Mouse (Mus musculus): Measurements from ENCODE around the gene Mrpl57. TPM values are rescaled to one million over a fixed set of nuclear protein-coding genes. Genes with fewer than 3 reads are reported as not detected.

Gene Mrpl57
- polyA plus RNA-seq, 1 experiment from 2014 or later, result 230 TPM

DNA sequence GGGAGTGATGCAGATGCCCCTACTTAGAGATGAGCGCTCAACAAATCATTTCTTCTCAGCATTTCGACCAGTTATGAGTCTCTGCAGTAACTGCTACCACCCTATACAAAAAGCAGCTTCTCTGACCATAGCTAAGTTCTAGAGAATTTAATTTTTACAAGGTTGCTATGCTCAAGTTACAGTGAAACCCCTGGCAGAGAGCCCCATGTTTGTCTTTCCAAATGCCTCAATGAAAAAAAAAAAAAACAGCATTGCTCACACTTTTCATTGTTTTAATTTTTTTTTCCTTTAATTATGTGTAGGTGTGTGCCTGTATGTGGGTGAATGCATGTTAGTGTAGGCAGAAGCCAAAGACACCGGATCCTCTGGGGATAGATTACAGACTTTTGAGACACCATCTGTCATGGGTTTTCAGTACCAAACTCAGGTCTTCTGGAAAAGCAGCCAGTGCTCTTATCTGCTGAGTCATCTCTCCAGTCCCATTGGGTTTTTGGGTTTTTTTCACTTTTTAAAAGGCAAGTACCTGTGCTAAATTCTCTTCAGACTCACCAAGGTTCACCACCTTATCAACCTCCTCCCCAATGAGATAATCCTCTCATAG lies 40.7 kb downstream of the Mrpl57 start:
- no peaks in the 10 kb centered on the region for H3K27me3 ChIP-seq (ENCODE audit: insufficient read depth, low read length)
- H3K27ac ChIP-seq, result no peak overlapping the region
- H3K9ac ChIP-seq (ENCODE audit: low read depth, low read length), result no peak overlapping the region
- H3K4me1 ChIP-seq (replicated peaks; ENCODE audit: insufficient read depth, low read length), result no peaks in the 10 kb centered on the region
- DNase-seq (ENCODE audit: low spot score) (no peak), ATAC-seq (replicated peaks; ENCODE audit: low FRiP score, low read depth) (no peak)
- 87% methylated on average over 3 of the region's 3 CpGs for WGBS
- no peaks in the 10 kb centered on the region for H3K9me3 ChIP-seq (replicated peaks; ENCODE audit: low read length)
- no peak overlapping the region for H3K4me2 ChIP-seq (ENCODE audit: low read length)
- H3K36me3 ChIP-seq (ENCODE audit: insufficient read depth, low read length), result peaks cover 14% of the 10 kb centered on the region
- TF ChIP-seq CTCF (IDR thresholded peaks at IDR 0.05; ENCODE audit: low read depth), result no peak
- H3K4me3 ChIP-seq (replicated peaks; ENCODE audit: low read depth, low read length), result no peak overlapping the region

GRCm38 (mm10) chr14:57877921-57878320 lies 51.9 kb downstream of the Mrpl57 start:
- Histone ChIP-seq H3K9me3 (replicated peaks; ENCODE audit: low read length) (no peaks in the 10 kb centered on the region), H3K36me3 (ENCODE audit: insufficient read depth, low read length) (no peaks in the 10 kb centered on the region), H3K4me3 (replicated peaks; ENCODE audit: low read depth, low read length) (no peak overlapping the region), H3K27ac (no peak overlapping the region), H3K27me3 (ENCODE audit: insufficient read depth, low read length) (no peaks in the 10 kb centered on the region), H3K4me2 (ENCODE audit: low read length) (no peak overlapping the region), H3K4me1 (replicated peaks; ENCODE audit: insufficient read depth, low read length) (peaks cover 11% of the 10 kb centered on the region; the same call in 1 of the 2 replicates), H3K9ac (ENCODE audit: low read depth, low read length) (no peak overlapping the region)
- no peak for DNase-seq (ENCODE audit: low spot score)
- no peak for ATAC-seq (replicated peaks; ENCODE audit: low FRiP score, low read depth)
- TF ChIP-seq CTCF (IDR thresholded peaks at IDR 0.05; ENCODE audit: low read depth), result no peak
- 95% methylated on average over 9 of the region's 9 CpGs for WGBS

Small RNAs within 50 kb of the gene (microRNA-seq; reads per million reads assigned to microRNA genes)
- not detected for gene Mir3077

Other genes starting within 250 kb of the Mrpl57 start
- 11.0 TPM in 2 replicates for gene Xpo4, start 160.8 kb upstream of the Mrpl57 start, polyA plus RNA-seq (2015; fragmentation: Nextera tagmentation; extraction: Ambion mirVana)
- not detected in 2 replicates for gene Gm49361, start 80.1 kb upstream of the Mrpl57 start, polyA plus RNA-seq (2015; fragmentation: Nextera tagmentation; extraction: Ambion mirVana)
- gene Lats2, start 67.8 kb upstream of the Mrpl57 start, polyA plus RNA-seq (2015; fragmentation: Nextera tagmentation; extraction: Ambion mirVana), result 22.0 and 24.2 TPM in 2 replicates
- 17.3 and 17.9 TPM in 2 replicates for gene Sap18, start 28.1 kb upstream of the Mrpl57 start, polyA plus RNA-seq (2015; fragmentation: Nextera tagmentation; extraction: Ambion mirVana)
- gene Ska3, start within 50 bp of the Mrpl57 start, polyA plus RNA-seq (2015; fragmentation: Nextera tagmentation; extraction: Ambion mirVana), result 12.9 and 16.2 TPM in 2 replicates
- gene Zdhhc20, start 64.0 kb downstream of the Mrpl57 start, polyA plus RNA-seq (2015; fragmentation: Nextera tagmentation; extraction: Ambion mirVana), result 46.1 and 53.2 TPM in 2 replicates
- gene Micu2, start 173.0 kb downstream of the Mrpl57 start, polyA plus RNA-seq (2015; fragmentation: Nextera tagmentation; extraction: Ambion mirVana), result 84.4 and 87.0 TPM in 2 replicates
- 15.3 and 16.3 TPM in 2 replicates for gene Fgf9, start 244.3 kb downstream of the Mrpl57 start, polyA plus RNA-seq (2015; fragmentation: Nextera tagmentation; extraction: Ambion mirVana)